Mouse (Mus musculus): ENCODE measurements around the gene Mgat5b.

The Mgat5b gene

GRCm38 (mm10) chr11:117030471-117031101 lies 111.9 kb downstream of the Mgat5b start:
- DNase-seq (ENCODE audit: low read depth, low spot score), result no peak

- DNase-seq (ENCODE audit: low read depth, low spot score), result no peak
These were observed 112.6 kb downstream of the Mgat5b start for GRCm38 (mm10) chr11:117031249-117031648.

- DNase-seq (ENCODE audit: low read depth, low spot score), result no peak
These were observed 117.1 kb downstream of the Mgat5b start for GRCm38 (mm10) chr11:117035661-117036336.
